26 mouse cellular contexts compared by ENCODE assay signal in the genomic region with DNA sequence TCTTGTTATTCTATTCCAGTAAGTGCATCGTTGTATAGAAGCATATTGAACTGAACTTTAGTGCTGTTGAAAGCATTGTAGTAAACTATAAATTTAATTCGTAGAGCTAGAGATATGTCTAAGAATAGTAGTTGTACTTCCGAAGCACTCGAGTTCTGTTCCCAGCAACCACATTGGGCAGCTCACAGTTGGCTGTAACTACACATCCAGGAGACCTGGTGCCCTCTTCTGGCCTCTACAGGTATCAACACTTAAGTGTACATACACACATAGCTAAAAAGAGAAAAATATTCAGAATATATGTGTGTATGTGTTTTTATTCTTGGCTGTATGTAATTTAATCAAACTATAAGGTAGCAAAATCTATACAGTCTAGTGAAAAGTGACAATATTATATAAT.
"Had no signal": no experiment of that assay in that cellular context is flagged by ENCODE, and none has a peak within 500 bp of the region (broad histone marks: within the 10 kb centered on the region; RNA-seq: fewer than 3 reads in every experiment).

No protein-coding gene starts in this region.

- H3K4me1 ChIP-seq: heart, embryonic 13.5 days; heart, embryonic 15.5 days; hindbrain, embryonic 13.5 days; hindbrain, embryonic 15.5 days; kidney, embryonic 15.5 days; limb, embryonic 10.5 days; limb, embryonic 12.5 days had no signal

- DNase-seq: gastrocnemius, postnatal 14 days; gastrocnemius, postnatal 36 days; heart, adult 18-20 months; heart, postnatal 36 days; kidney, adult 11 months; kidney, adult 2 months; kidney, adult 9 months; kidney, postnatal 14 days; kidney, postnatal 36 days; layer of hippocampus, adult 9-11 months; layer of hippocampus, postnatal 36 days; liver; lung, adult 18-20 months had no signal

- H3K27ac ChIP-seq: heart, embryonic 13.5 days; heart, embryonic 15.5 days; hindbrain, embryonic 13.5 days; hindbrain, embryonic 15.5 days; hindbrain, postnatal 0 days; kidney, embryonic 15.5 days; kidney, postnatal 0 days; left cerebral cortex, adult 2 months; limb, embryonic 10.5 days; limb, embryonic 12.5 days; liver, embryonic 14.5 days had no signal

- H3K36me3 ChIP-seq: heart, embryonic 13.5 days; heart, embryonic 15.5 days; hindbrain, embryonic 13.5 days; hindbrain, embryonic 15.5 days; kidney, embryonic 15.5 days; limb, embryonic 10.5 days; limb, embryonic 12.5 days had no signal

- ATAC-seq: hindbrain, postnatal 0 days had no signal

- H3K27me3 ChIP-seq: heart, embryonic 13.5 days; heart, embryonic 15.5 days; hindbrain, embryonic 13.5 days; hindbrain, embryonic 15.5 days; kidney, embryonic 15.5 days; limb, embryonic 12.5 days had no signal

- H3K9ac ChIP-seq: heart, embryonic 13.5 days; heart, embryonic 15.5 days; hindbrain, embryonic 13.5 days; hindbrain, embryonic 15.5 days; kidney, embryonic 15.5 days; limb, embryonic 12.5 days; liver, embryonic 14.5 days had no signal

- H3K4me2 ChIP-seq: heart, embryonic 11.5 days; heart, embryonic 13.5 days; heart, embryonic 15.5 days; hindbrain, embryonic 13.5 days; hindbrain, embryonic 15.5 days; kidney, embryonic 15.5 days; limb, embryonic 12.5 days; liver, embryonic 11.5 days had no signal

- H3K9me3 ChIP-seq: hindbrain, embryonic 13.5 days; kidney, embryonic 15.5 days; limb, embryonic 10.5 days had no signal

- H3K4me3 ChIP-seq: heart, embryonic 13.5 days; heart, embryonic 15.5 days; hindbrain, embryonic 13.5 days; hindbrain, embryonic 15.5 days; kidney, embryonic 15.5 days; left cerebral cortex, adult 2 months; limb, embryonic 10.5 days; limb, embryonic 12.5 days had no signal
